Mouse (Mus musculus): ENCODE data around the gene Ntng2. TPM values are rescaled to one million over a fixed set of nuclear protein-coding genes. Genes with fewer than 3 reads are reported as not detected.

Gene Ntng2
- polyA plus RNA-seq, 1 experiment from 2014 or later = 14.6 TPM

GRCm38 (mm10) chr2:29179810-29180209, 73.0 kb downstream of the Ntng2 start:
- no peaks in the 10 kb centered on the region for H3K27me3 ChIP-seq (replicated peaks)
- no peak overlapping the region for H3K27ac ChIP-seq
- 93% methylated on average over 4 of the region's 4 CpGs for WGBS
- no peak overlapping the region for H3K4me3 ChIP-seq
- no peak overlapping the region for H3K4me2 ChIP-seq
- no peaks in the 10 kb centered on the region for H3K9me3 ChIP-seq
- no peak for ATAC-seq (replicated peaks)
- no peak overlapping the region for H3K9ac ChIP-seq
- H3K4me1 ChIP-seq = no peaks in the 10 kb centered on the region
- H3K36me3 ChIP-seq (replicated peaks) = peaks cover 29% of the 10 kb centered on the region

DNA sequence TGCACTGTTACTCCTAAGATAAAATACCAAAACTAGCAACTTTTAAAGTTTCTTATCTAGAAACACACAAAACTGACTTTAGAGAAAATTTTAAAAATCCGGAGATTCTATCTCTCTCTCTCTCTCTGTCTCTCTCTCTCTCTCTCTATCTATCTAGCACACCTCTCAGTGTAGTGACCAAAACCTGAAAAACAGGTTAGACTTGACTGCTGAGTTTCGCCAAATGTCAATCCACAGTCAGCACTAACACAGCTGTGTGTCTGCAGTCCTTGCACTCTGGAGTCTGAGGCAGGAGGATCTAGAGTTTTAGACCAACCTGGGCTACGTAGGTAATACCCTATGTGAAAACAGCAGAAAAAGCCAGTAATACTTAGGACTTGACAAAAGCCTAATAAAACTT, 77.9 kb downstream of the Ntng2 start:
- H3K36me3 ChIP-seq (replicated peaks) = peaks cover 57% of the 10 kb centered on the region
- no peaks in the 10 kb centered on the region for H3K9me3 ChIP-seq
- no peak overlapping the region for H3K4me3 ChIP-seq
- H3K4me2 ChIP-seq = no peak overlapping the region
- H3K9ac ChIP-seq = no peak overlapping the region
- ATAC-seq (replicated peaks) = no peak
- H3K27ac ChIP-seq = no peak overlapping the region
- H3K27me3 ChIP-seq (replicated peaks) = no peaks in the 10 kb centered on the region
- WGBS = 96% methylated on average over 3 of the region's 3 CpGs
- H3K4me1 ChIP-seq = no peaks in the 10 kb centered on the region

GRCm38 (mm10) chr2:29168067-29168466, 84.7 kb downstream of the Ntng2 start:
- peaks cover 66% of the 10 kb centered on the region for H3K36me3 ChIP-seq (replicated peaks)
- no peaks in the 10 kb centered on the region for H3K27me3 ChIP-seq (replicated peaks)
- no peak for ATAC-seq (replicated peaks)

GRCm38 (mm10) chr2:29151941-29152340, 100.9 kb downstream of the Ntng2 start:
- no peaks in the 10 kb centered on the region for H3K4me1 ChIP-seq

More at GRCm38 (mm10) chr2:29168067-29168466, 84.7 kb downstream of the Ntng2 start:
- Histone ChIP-seq H3K27ac (no peak overlapping the region), H3K4me3 (no peak overlapping the region), H3K9me3 (no peaks in the 10 kb centered on the region), H3K4me2 (no peak overlapping the region), H3K4me1 (no peaks in the 10 kb centered on the region), H3K9ac (no peak overlapping the region)
- WGBS = 95% methylated on average over 5 of the region's 5 CpGs

More at GRCm38 (mm10) chr2:29151941-29152340, 100.9 kb downstream of the Ntng2 start:
- no peak for ATAC-seq (replicated peaks)
- Histone ChIP-seq H3K27me3 (replicated peaks) (no peaks in the 10 kb centered on the region), H3K4me3 (no peak overlapping the region), H3K27ac (no peak overlapping the region), H3K9ac (no peak overlapping the region), H3K9me3 (no peaks in the 10 kb centered on the region), H3K4me2 (no peak overlapping the region), H3K36me3 (replicated peaks) (peaks cover 60% of the 10 kb centered on the region)
- WGBS = 50% methylated on average over 2 of the region's 2 CpGs

Other genes with a start within 250 kb of the Ntng2 start
- 0.82 and 1.3 TPM in 2 replicates for gene Cfap77, start 197.9 kb downstream of the Ntng2 start, polyA plus RNA-seq (2015; fragmentation: Nextera tagmentation; extraction: Ambion mirVana)
- 8.0 and 8.9 TPM in 2 replicates for gene Ttf1, start 192.7 kb downstream of the Ntng2 start, polyA plus RNA-seq (2015; fragmentation: Nextera tagmentation; extraction: Ambion mirVana)
- gene Setx, start 128.8 kb downstream of the Ntng2 start, polyA plus RNA-seq (2015; fragmentation: Nextera tagmentation; extraction: Ambion mirVana) = 14.4 and 15.8 TPM in 2 replicates
- gene Med27, start 93.8 kb upstream of the Ntng2 start, polyA plus RNA-seq (2015; fragmentation: Nextera tagmentation; extraction: Ambion mirVana) = 78.6 and 80.2 TPM in 2 replicates

All from midbrain, embryonic 15.5 days (tissue).